Mouse (Mus musculus): ENCODE measurements at regions not wholly inside any gene's neighbourhood (a gene's known extent, or its start where the extent isn't known, plus 50 kb on each side); places are given as distances from the start of the nearest gene placed in this dataset.
A peak's percentile ranks its signal among the peaks of the same experiment; 100 is the strongest.
"Not testable (repeated sequence)": the region's sequence is repeated elsewhere in the genome, so short reads cannot be mapped to it uniquely, and the experiment has no call there.

DNA sequence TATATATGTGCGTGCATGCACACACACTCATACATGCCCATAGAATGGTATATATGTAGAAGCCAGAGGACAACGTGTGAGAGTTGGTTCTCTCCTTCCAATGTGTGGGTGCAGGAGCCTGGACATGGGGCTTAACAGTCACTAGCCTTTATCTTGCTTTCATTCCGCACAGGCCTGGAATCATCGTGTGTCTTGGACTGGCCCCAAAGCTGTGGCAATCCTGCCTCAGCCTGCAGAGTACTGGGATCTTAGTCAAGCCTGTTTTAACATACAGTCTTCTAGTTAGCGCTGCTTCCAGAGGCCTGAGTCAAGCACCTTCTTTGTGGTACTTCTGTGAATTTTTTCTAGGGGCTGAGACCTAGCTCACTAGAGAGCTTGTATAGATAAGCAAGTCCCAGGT lies 85.8 kb downstream of the Xrcc2 start:
- Histone ChIP-seq H3K27me3 (ENCODE audit: insufficient read depth, low read length) (no peaks in the 10 kb centered on the region), H3K4me3 (ENCODE audit: low read depth, low read length) (no peak overlapping the region), H3K27ac (ENCODE audit: low read depth) (no peak overlapping the region), H3K36me3 (ENCODE audit: insufficient read depth) (no peaks in the 10 kb centered on the region), H3K4me2 (no peak overlapping the region), H3K9me3 (ENCODE audit: low read depth, low read length) (no peaks in the 10 kb centered on the region), H3K4me1 (ENCODE audit: insufficient read depth) (no peaks in the 10 kb centered on the region), H3K9ac (no peak overlapping the region)
- 76% methylated on average over 5 of the region's 5 CpGs for WGBS
- ATAC-seq (ENCODE audit: insufficient read depth) (no peak), DNase-seq (no peak)
- no peak for TF ChIP-seq CTCF (IDR thresholded peaks at IDR 0.05; ENCODE audit: low read depth)

DNA sequence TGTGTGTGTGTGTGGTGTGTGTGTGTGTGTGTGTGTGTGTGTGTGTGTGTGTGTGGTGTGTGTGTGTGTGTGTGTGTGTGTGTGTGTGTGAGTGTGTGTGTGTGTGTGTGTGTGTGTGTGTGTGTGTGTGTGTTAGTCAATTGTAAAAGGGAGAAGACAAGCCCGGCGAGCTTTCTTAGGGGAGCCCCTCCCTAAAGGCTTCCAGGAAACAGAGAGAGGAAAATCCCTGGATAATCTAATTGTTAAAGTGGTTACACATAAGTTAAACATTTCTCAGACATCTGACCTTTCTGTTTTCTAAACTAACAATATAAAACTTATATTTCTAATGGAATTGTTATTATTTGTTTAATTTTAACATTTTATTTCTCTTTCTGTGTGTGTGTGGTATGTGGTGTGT lies 86.3 kb downstream of the Xrcc2 start:
- not testable (repeated sequence) for H3K4me2 ChIP-seq; ATAC-seq (ENCODE audit: insufficient read depth); H3K4me3 ChIP-seq (ENCODE audit: low read depth, low read length); H3K27me3 ChIP-seq (ENCODE audit: insufficient read depth, low read length); H3K27ac ChIP-seq (ENCODE audit: low read depth); H3K9ac ChIP-seq; H3K36me3 ChIP-seq (ENCODE audit: insufficient read depth); H3K9me3 ChIP-seq (ENCODE audit: low read depth, low read length); H3K4me1 ChIP-seq (ENCODE audit: insufficient read depth); DNase-seq
- 52% methylated on average over 2 of the region's 2 CpGs for WGBS

DNA sequence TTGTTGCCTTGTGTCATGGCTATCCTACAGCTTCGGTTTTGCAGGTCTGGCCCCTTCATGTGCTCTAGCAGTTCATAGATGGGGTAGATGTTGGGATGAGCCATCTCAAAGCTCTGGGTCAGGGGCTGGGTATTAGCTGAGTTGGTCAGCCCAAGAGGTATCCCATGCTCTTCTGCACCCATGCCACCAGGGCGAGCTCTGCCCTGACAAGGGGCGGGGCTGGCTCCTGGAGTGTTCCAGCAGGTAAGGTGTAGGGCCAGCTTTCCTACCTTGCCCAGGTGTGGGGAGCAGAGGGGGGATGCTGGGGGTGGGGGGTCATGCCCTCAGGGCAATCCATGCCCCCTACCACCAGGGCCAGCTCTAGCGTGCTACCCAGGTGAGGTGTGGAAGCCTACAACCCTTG lies 91.0 kb downstream of the Xrcc2 start:
- Histone ChIP-seq H3K9me3 (ENCODE audit: low read depth, low read length) (no peaks in the 10 kb centered on the region), H3K4me2 (no peak overlapping the region), H3K27me3 (ENCODE audit: insufficient read depth, low read length) (no peaks in the 10 kb centered on the region), H3K27ac (ENCODE audit: low read depth) (no peak overlapping the region), H3K9ac (no peak overlapping the region), H3K4me3 (ENCODE audit: low read depth, low read length) (no peak overlapping the region), H3K4me1 (ENCODE audit: insufficient read depth) (no peaks in the 10 kb centered on the region), H3K36me3 (ENCODE audit: insufficient read depth) (no peaks in the 10 kb centered on the region)
- DNase-seq (no peak), ATAC-seq (ENCODE audit: insufficient read depth) (no peak)
- no peak for TF ChIP-seq CTCF (IDR thresholded peaks at IDR 0.05; ENCODE audit: low read depth)
- whole genome bisulfite sequencing: 72% methylated on average over 4 of the region's 4 CpGs

DNA sequence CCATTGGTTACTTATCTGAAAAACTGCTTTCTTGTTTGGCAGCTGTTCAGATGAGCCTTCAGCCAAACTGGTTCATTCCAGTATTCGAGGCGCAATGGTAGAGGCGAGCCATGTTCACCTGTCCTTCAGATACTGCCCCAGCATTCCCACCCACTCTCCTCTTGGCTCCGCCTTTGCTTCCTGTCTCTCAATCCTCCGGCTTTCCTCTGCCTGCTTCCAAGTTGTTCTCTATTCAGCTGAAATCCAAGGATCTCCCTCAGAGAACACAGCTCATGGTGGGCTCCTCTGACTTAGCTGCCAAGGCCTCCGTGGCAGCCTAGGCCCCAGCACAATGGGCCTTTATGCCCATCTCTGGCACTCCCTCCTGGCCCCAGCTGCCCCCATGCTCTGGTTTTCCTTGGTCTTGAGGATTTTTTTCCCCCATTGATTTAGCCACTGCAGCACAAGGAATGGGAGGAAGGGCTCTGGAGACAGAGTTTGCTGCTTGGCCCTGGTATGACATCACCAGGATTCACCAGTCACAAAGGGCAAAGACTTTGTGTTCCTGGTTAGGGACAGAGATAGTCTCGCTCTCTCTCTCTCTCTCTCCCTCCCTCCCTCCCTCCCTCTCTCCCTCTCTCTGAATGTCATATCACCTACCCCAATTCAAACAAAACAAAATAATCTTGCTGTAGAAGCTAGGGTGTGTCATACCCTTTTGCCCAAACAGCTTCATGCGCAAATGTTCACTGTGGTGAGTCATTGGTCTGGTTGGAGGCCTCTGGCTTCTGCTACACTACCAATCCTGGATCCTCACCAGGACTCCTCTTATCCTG lies 91.6 kb downstream of the Xrcc2 start:
- no peaks in the 10 kb centered on the region for H3K4me1 ChIP-seq (ENCODE audit: insufficient read depth)
- H3K27ac ChIP-seq (ENCODE audit: low read depth): no peak overlapping the region
- no peaks in the 10 kb centered on the region for H3K36me3 ChIP-seq (ENCODE audit: insufficient read depth)
- no peaks in the 10 kb centered on the region for H3K9me3 ChIP-seq (ENCODE audit: low read depth, low read length)
- H3K4me3 ChIP-seq (ENCODE audit: low read depth, low read length): no peak overlapping the region
- ATAC-seq (ENCODE audit: insufficient read depth) (no peak), DNase-seq (no peak)
- no peak overlapping the region for H3K9ac ChIP-seq
- 69% methylated on average over 8 of the region's 8 CpGs for WGBS
- H3K4me2 ChIP-seq: no peak overlapping the region
- no peak for TF ChIP-seq CTCF (IDR thresholded peaks at IDR 0.05; ENCODE audit: low read depth)
- no peaks in the 10 kb centered on the region for H3K27me3 ChIP-seq (ENCODE audit: insufficient read depth, low read length)

DNA sequence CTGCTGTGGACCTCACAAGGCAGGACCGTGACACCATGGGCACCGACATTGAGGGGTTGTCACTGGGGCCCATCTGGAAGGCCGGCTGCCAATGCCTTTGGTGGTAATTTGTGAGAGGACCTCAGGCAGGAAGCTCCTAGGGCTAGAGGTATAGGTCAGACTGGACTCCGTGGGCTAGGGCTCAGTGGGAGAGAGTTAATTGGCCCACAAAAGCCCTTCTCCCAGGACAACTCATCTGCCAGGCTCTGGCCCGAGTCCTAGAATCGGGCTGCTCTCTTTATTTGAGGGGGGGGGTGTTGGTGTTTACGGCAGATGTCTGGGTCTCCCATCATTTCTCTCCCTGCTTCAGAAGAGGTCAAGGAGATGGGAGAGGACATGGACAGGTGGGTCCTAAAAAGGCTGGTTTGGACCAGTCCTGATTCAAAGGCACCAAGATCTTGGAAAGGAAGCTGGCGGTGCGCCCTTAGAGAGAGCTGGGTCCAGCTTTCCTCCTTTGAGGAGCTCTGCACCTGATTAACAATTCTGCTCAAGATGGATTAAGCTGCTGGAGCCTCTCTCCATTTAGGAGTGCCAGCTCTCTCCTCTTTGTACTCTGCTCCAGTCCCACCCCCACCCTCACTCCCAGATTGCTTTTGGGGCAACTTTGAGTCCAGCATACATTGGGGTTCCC lies 93.5 kb downstream of the Xrcc2 start:
- Histone ChIP-seq H3K4me3 (ENCODE audit: low read depth, low read length) (no peak overlapping the region), H3K27me3 (ENCODE audit: insufficient read depth, low read length) (no peaks in the 10 kb centered on the region), H3K9me3 (ENCODE audit: low read depth, low read length) (no peaks in the 10 kb centered on the region), H3K4me1 (ENCODE audit: insufficient read depth) (no peaks in the 10 kb centered on the region), H3K36me3 (ENCODE audit: insufficient read depth) (no peaks in the 10 kb centered on the region), H3K9ac (no peak overlapping the region), H3K4me2 (no peak overlapping the region), H3K27ac (ENCODE audit: low read depth) (no peak overlapping the region)
- TF ChIP-seq CTCF (IDR thresholded peaks at IDR 0.05; ENCODE audit: low read depth): no peak
- DNase-seq (no peak), ATAC-seq (ENCODE audit: insufficient read depth) (no peak)
- 85% methylated on average over 9 of the region's 9 CpGs for WGBS

DNA sequence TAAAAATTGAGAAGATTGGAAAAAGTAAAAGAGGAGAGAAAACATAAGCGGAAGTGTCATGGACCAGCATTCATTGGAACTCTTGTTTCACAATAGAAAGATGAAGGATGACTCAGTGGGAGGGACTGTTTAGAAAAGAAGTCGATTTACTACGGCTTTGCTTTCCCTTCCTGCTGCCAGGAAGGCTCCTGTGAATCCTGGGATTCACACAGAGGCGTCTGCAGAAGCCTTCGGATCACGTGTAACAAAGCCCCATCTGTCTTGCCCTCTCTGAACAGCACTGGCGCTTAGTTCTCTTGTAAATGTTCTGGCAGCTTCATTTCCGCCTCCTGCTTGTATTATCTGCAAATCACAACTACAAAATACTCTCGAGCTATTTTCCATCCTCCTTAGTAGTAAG lies 94.0 kb downstream of the Cct8l1 start:
- Histone ChIP-seq H3K27ac (ENCODE audit: low read depth) (no peak overlapping the region), H3K4me1 (ENCODE audit: insufficient read depth) (no peaks in the 10 kb centered on the region), H3K9me3 (ENCODE audit: low read depth, low read length) (no peaks in the 10 kb centered on the region), H3K4me2 (no peak overlapping the region), H3K9ac (no peak overlapping the region), H3K4me3 (ENCODE audit: low read depth, low read length) (no peak overlapping the region), H3K36me3 (ENCODE audit: insufficient read depth) (no peaks in the 10 kb centered on the region), H3K27me3 (ENCODE audit: insufficient read depth, low read length) (no peaks in the 10 kb centered on the region)
- 20% methylated on average over 9 of the region's 9 CpGs for WGBS
- TF ChIP-seq CTCF (IDR thresholded peaks at IDR 0.05; ENCODE audit: low read depth): no peak
- DNase-seq (peak; percentile 20), ATAC-seq (ENCODE audit: insufficient read depth) (no peak)

DNA sequence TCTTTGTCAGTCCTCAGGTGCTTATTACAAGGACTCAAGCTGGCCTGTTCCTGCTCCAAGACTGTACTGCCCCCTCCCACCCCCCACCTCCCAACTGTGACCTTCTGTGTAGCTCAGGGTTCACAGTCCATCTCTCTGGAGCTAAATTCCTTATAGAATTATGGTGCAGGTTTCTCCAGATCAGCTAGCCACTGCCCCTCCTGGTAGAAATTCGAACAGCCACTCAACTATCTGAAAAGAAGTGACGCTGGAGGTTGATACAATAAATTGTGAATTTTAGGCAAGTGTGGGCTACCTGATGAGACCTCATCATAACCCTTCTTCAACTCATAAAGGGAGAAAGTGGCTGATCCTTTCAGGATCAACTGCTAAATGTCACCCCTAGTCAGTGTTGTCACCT lies 86.3 kb downstream of the Cct8l1 start:
- TF ChIP-seq CTCF (IDR thresholded peaks at IDR 0.05; ENCODE audit: low read depth): peak; percentile 27; the same call in 1 of the 2 replicates
- H3K9ac ChIP-seq: no peak overlapping the region
- DNase-seq: no peak
- H3K27me3 ChIP-seq (ENCODE audit: insufficient read depth, low read length): no peaks in the 10 kb centered on the region
- no peak overlapping the region for H3K4me3 ChIP-seq (ENCODE audit: low read depth, low read length)
- no peak overlapping the region for H3K27ac ChIP-seq (ENCODE audit: low read depth)
- no peak for ATAC-seq (ENCODE audit: insufficient read depth)
- no peaks in the 10 kb centered on the region for H3K9me3 ChIP-seq (ENCODE audit: low read depth, low read length)
- H3K4me1 ChIP-seq (ENCODE audit: insufficient read depth): no peaks in the 10 kb centered on the region
- WGBS: 52% methylated on average over 2 of the region's 2 CpGs
- no peak overlapping the region for H3K4me2 ChIP-seq
- no peaks in the 10 kb centered on the region for H3K36me3 ChIP-seq (ENCODE audit: insufficient read depth)
